Mouse (Mus musculus): ENCODE results near the gene Olfr1504.
"Not testable (repeated sequence)": the region's sequence is repeated elsewhere in the genome, so short reads cannot be mapped to it uniquely, and the experiment has no call there.

Olfr1504 gene

DNA sequence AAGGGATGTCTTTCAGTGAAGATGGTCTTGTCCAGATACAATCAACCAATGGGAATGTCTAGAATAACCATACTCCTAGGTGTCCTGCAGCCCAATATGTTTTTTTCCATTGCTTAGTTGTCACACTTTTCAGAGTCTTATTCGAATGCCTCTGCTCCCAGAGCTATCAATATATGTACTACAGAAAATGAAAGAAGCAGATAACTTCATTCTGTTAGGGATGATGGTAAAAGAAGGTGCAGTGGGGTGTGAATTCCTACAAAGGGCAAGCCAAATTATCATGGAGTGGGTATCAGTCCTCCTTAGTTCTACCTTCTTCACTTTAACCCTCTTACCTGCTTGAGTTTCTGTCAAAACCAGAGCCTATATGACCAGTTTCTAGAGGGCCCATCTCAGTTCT is at the start of gene Olfr1504:
Olfr1504 (minus strand) TSS at position 101 of the 400 bp plus-strand sequence.
- in situ Hi-C loops (cut with MboI, MseI), result no loop called here

DNA sequence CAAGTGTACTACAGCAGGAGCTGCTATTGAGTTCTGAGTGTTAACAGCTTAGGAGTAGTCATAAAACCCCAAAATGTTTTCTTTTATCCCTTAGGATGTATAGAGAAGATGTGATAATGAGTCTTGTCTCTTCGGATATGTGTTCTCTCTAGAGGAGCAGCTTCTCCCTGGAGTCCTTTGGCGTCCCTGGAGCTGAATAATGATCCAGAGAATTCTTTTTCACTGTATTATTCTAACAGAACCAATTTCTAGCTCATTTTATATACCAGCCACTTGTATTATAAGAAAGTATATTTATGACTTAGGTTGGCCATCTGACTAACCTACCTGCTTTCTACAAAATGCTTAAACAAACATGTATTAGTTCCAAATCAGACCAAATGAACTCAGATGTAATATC is 15.5 kb upstream of the Olfr1504 start, which contains the start of gene Olfr1505:
Olfr1505 (plus strand) TSS at position 301 of the 400 bp plus-strand sequence.
- in situ Hi-C loops (cut with MboI, MseI), result no loop called here

DNA sequence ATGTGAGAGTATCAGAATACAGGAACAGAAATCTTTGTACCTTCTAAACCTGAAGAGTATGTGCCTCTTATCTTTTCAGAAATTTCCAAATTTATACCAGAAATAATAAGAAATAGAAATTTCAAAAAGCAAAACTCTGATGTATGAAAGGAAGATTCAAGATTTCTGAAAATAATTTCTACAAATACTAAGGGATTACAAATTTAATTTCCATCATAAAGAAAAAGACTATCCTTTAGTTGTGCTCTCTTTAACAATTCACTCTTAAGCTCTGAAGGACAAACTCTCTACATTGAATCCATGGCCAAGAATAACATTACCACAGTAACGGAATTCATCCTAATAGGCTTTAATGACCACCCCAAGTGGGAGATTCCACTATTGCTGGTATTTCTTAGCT is 36.2 kb downstream of the Olfr1504 start, which contains the start of gene Olfr1502:
Olfr1502 (plus strand) TSS at position 301 of the 400 bp plus-strand sequence.
- in situ Hi-C loops (cut with MboI, MseI), result no loop called here

DNA sequence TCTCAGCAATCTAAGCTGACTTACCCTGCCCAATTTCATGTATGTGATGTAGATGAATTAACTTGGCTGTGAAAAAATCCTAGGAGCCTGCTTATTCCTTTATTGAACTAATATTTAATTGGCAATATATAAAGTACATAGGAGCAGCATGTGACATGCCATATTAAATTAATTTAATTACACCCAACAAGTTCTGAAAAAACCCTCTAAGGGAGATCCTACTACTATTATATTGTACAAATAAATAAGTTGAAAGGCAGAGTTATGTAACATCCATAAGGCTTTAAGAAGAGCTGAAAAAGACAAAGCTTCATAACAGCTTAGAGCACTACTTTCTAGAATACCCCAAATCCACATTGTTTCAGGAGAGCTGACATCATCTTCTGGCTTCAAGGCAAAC is 47.1 kb downstream of the Olfr1504 start, which contains the start of gene Olfr1501:
Olfr1501 (minus strand) TSS at position 101 of the 400 bp plus-strand sequence.
- in situ Hi-C loops (cut with MboI, MseI), result not testable (repeated sequence)
